Mouse (Mus musculus) neural tube, embryonic 15.5 days (tissue): ENCODE data around the gene Mog. TPM values are rescaled to one million over a fixed set of nuclear protein-coding genes. Genes with fewer than 3 reads are reported as not detected.

Experiments
- ATAC-seq: fragments of 200-750 bp; cut with Nextera tagmentation; 2 replicates; pipeline ENCODE4 v1.8.0; 2017; ENCODE audit warnings: mild to moderate bottlenecking, moderate TSS enrichment, moderate library complexity; ENCODE audit not compliant: low FRiP score
- H3K27ac ChIP-seq: fragments of 300-500 bp; sonication (generic); replicated peaks from 2 replicates; pipeline ENCODE4 v1.5.1; 2015; ENCODE audit warnings: mild to moderate bottlenecking, inconsistent platforms
- H3K27me3 ChIP-seq: fragments of 300-500 bp; sonication (generic); replicated peaks from 2 replicates; pipeline ENCODE4 v1.6.1; 2015; ENCODE audit warnings: inconsistent platforms
- H3K36me3 ChIP-seq: fragments of 300-500 bp; sonication (generic); 2 replicates; pipeline ENCODE4 v1.6.1; 2015; ENCODE audit warnings: inconsistent platforms
- H3K4me1 ChIP-seq: fragments of 300-500 bp; sonication (generic); 2 replicates; pipeline ENCODE4 v1.6.1; 2015; ENCODE audit warnings: inconsistent platforms
- H3K4me2 ChIP-seq: fragments of 300-500 bp; sonication (generic); 2 replicates; pipeline ENCODE4 v1.6.1; 2015; ENCODE audit warnings: inconsistent platforms, mild to moderate bottlenecking, moderate library complexity
- H3K4me3 ChIP-seq: fragments of 300-500 bp; sonication (generic); replicated peaks from 2 replicates; pipeline ENCODE4 v1.5.1; 2015; ENCODE audit warnings: mild to moderate bottlenecking, inconsistent platforms
- H3K9ac ChIP-seq: fragments of 300-500 bp; sonication (generic); replicated peaks from 2 replicates; pipeline ENCODE4 v1.6.1; 2015; ENCODE audit warnings: mild to moderate bottlenecking, inconsistent platforms
- H3K9me3 ChIP-seq: fragments of 300-500 bp; sonication (generic); replicated peaks from 2 replicates; pipeline ENCODE4 v1.6.1; 2016; ENCODE audit warnings: inconsistent platforms
- WGBS: fragments of 180-500 bp; shearing (Covaris S2); methylation state at CpG from one replicate; pipeline ENCODE4 v1.1.7; 2015; ENCODE audit warnings: mixed read lengths; 5-methylcytosine and 5-hydroxymethylcytosine counted together
- polyA plus RNA-seq: library from polyadenylated mRNA; unstranded; fragments of >200 nt; fragmentation: Nextera tagmentation; extraction: Ambion mirVana; gene quantifications from 2 replicates; pipeline ENCODE4 v1.2.1, GENCODE M21; 2015

Mog gene
- 1.5 and 2.0 TPM in 2 replicates for polyA plus RNA-seq

DNA sequence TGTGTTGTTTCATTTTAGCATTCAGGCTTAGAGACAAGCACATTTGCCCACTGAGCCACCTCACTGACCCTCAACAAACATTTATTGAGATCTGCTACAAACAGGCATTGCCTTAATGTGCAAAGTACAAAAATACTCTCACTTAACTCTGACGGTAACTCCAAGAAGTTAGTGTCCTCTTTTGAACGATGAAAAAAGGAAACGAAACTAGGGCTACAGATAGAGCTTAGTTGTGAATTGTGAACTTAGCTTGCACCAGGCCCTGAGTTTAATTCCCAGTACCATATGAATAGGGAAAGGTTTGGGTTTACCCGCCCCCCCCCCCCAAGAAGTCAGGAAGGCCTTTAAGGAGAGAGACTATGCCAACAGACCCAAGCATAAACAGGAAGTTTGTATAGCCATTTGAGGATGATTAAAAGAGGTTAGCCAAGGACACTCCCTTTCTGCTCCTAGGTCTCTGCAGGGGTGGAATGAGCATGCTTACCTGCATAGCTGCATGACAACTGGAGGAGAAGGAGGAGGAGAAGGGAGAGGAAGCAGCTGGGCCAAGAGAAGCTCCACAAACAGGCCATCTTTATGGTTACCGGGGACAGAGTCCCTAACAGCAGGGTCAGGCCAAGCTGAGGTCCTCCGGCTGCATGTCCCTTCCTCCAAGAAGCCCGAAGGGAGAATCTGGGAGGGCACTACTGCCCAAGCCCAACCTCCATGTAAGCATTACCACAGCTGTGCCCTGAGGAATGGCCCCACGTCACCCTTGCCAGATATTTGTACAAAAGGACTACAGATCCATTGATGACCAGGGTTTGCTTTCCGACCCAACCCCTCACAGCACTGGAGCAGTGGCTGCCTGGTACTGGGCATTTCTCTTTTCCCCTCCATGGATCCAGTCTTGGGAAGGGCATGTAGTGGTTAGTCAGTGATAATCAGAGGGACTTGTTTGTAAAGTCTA lies at the start of gene Mog:
TSS of gene Mog (minus strand) at position 771 of the 949 bp plus-strand sequence.
- H3K27ac ChIP-seq, result no peak within 1 kb of the TSS
- H3K36me3 ChIP-seq, result no peaks in the 10 kb centered on the region
- peaks cover 4% of the 10 kb centered on the region; the same call in 1 of the 2 replicates for H3K4me1 ChIP-seq
- H3K27me3 ChIP-seq, result no peaks in the 10 kb centered on the region
- no peak within 1 kb of the TSS for H3K9ac ChIP-seq
- no peak within 1 kb of the TSS for H3K4me2 ChIP-seq
- ATAC-seq, result no peak
- WGBS, result 77% methylated on average over 9 of the region's 9 CpGs
- no peaks in the 10 kb centered on the region for H3K9me3 ChIP-seq
- no peak within 1 kb of the TSS for H3K4me3 ChIP-seq

DNA sequence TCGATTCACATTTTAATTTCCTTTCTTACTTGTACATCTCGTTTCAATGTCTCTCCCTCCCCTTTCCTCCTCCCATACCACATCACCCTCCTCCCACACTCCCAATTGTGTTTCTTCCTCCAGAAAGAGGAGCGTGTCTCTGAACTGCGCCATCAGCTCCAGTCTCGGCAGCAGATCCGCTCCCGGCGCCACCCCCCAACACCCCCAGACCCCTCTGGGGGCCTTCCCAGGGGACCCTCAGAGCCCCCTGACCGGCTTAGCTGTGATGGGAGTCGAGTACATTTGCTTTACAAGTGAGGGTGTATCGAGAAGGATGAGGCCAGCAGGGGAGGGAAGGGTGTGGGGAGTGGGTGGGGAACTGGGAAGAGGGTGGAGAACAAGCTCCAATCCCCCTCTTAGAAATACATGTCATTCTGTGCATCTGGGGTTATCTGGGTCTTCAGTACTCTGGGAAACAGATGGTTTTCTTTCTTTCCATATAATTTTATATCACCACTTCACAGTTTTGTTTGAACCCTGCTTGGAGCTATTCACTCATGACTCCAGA lies 49.6 kb upstream of the Mog start:
- Histone ChIP-seq H3K4me3 (no peak overlapping the region), H3K9me3 (no peaks in the 10 kb centered on the region), H3K9ac (no peak overlapping the region), H3K4me2 (no peak overlapping the region), H3K4me1 (no peaks in the 10 kb centered on the region), H3K36me3 (peaks cover 80% of the 10 kb centered on the region), H3K27me3 (no peaks in the 10 kb centered on the region), H3K27ac (no peak overlapping the region; the same call in 1 of the 2 replicates)
- WGBS, result 38% methylated on average over 11 of the region's 11 CpGs
- ATAC-seq, result no peak

DNA sequence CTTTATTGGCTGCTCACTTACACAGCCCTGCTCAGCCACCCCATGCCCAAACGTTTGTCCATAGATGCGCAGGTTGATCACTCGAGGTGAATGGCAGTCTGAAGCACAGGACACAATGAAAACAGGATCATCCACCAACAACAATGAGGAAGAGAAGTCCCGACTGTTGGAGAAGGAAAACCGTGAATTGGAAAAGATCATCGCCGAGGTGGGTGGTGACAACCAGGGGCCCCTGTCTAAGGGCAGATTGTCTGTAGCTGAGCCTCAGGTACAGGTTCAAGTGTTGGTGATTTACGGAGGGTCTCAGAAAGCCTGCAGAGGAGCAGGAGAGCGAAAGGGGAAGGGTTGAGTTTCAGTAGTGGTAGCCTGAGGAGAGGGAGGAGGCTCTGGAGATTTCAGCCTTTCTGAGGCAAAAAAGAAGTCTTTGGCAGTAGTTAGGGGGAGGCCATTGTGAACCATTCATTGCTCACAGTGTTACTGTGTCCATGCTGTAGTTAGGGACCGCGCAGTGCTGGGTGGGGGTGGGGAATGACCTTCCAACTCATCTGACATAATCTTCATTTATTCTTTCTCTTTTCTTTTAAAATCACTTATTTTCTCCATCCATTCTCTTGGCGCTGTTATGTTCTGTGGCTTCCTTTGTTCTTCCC lies 49.0 kb upstream of the Mog start:
- Histone ChIP-seq H3K27ac (no peak overlapping the region), H3K4me3 (no peak overlapping the region), H3K9me3 (no peaks in the 10 kb centered on the region), H3K27me3 (no peaks in the 10 kb centered on the region), H3K9ac (no peak overlapping the region), H3K36me3 (peaks cover 86% of the 10 kb centered on the region), H3K4me1 (no peaks in the 10 kb centered on the region), H3K4me2 (no peak overlapping the region)
- ATAC-seq, result peak; percentile 16; the same call in 1 of the 2 replicates
- 63% methylated on average over 12 of the region's 12 CpGs for WGBS

DNA sequence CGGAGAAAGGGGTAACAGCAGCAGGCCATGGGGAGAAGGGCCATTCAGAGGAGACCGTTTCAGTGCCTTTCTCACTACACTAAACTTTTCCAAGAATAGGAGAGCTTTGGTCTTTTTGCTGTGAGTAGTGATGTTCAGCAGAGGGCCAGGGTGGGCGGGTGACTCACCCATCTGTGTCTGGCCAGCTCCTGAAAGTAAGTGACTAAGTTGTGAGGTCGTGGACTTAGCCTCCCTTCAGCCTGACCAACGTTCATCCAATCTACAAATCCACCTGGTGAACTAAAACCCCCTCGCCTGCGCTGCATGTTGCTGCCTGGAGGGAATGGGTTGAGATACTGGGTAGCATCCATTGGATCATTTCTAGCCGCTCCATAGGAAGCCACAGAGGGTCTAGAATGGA lies 46.9 kb upstream of the Mog start:
- 89% methylated on average over 8 of the region's 8 CpGs for WGBS
- no peak for ATAC-seq
- no peak overlapping the region for H3K27ac ChIP-seq

DNA sequence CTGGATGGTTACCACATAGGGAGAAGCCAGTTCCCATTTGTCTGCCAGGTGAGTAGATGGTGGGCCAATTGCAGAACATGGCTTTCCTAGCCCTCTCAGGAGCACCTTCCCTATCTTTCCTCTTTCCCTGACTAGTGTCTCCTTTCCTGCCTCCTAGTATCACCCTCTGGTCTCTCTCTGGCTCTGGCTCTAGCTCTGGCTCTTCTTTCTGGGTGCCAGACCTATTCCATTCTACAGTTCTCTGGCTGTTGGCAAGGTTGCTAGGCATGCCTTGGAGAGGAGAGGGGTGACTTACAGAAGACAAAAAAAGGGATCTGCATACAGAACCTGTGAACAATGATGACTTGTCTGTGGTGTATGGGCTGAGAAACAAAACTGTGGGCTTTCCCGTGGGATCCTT lies 44.7 kb upstream of the Mog start:
- H3K4me3 ChIP-seq, result no peak overlapping the region
- no peaks in the 10 kb centered on the region for H3K27me3 ChIP-seq
- H3K36me3 ChIP-seq, result peaks cover 92% of the 10 kb centered on the region
- WGBS, result 85% methylated on average over 1 of the region's 1 CpGs
- no peak for ATAC-seq
- no peak overlapping the region for H3K9ac ChIP-seq
- H3K4me1 ChIP-seq, result no peaks in the 10 kb centered on the region
- no peaks in the 10 kb centered on the region for H3K9me3 ChIP-seq
- no peak overlapping the region for H3K4me2 ChIP-seq
- H3K27ac ChIP-seq, result no peak overlapping the region

More for the DNA sequence above, 46.9 kb upstream of the Mog start:
- Histone ChIP-seq H3K9ac (no peak overlapping the region), H3K27me3 (no peaks in the 10 kb centered on the region), H3K4me3 (no peak overlapping the region), H3K36me3 (peaks cover 89% of the 10 kb centered on the region), H3K4me1 (no peaks in the 10 kb centered on the region), H3K4me2 (no peak overlapping the region), H3K9me3 (no peaks in the 10 kb centered on the region)

- 98% methylated on average over 2 of the region's 2 CpGs for WGBS
- Histone ChIP-seq H3K9me3 (no peaks in the 10 kb centered on the region), H3K9ac (no peak overlapping the region), H3K27me3 (no peaks in the 10 kb centered on the region), H3K27ac (no peak overlapping the region), H3K4me1 (no peaks in the 10 kb centered on the region), H3K4me2 (no peak overlapping the region), H3K36me3 (peaks cover 98% of the 10 kb centered on the region), H3K4me3 (no peak overlapping the region)
- ATAC-seq, result no peak
Measured at GRCm38 (mm10) chr17:37065993-37066392, 42.8 kb upstream of the Mog start.

DNA sequence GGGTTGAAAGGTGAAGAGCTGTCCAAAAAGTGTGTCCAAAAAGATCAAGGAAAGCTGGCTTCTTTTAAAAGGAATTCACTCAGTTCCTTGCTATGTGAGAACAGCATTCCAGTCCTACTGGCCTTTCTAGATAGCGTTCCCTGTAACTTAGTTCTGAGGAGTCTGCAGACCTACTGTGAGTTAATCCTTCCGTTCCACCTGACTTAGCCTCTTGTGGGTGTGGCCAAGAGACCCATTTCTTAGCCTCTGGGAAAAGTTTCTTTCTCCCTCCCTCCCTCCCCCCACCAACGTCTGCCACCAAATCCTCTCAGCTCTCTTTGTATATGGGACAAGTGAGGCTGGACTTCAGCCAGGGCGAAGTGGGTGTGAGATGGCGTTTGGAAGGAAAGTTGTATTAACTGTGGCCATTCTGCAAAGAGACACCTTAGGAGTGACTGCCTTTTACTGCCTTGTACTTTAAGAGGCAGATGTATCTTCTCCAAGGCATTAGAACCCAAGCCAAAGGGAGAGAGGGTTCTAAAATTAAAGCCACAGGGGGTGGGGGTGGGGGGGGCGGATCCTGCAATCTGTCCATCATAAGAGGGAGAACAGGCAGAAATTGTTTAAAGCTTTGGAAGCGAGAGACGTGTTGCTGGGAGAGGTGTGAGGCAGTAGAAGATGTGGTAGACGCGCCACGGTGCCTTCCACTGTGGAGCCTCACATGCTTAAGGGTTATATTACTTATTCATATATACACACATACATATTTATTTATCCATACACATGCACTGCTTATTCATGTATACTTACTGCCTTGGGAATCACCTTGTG lies 40.7 kb upstream of the Mog start:
- no peak for ATAC-seq
- no peak overlapping the region for H3K4me3 ChIP-seq
- no peaks in the 10 kb centered on the region for H3K9me3 ChIP-seq
- no peak overlapping the region for H3K4me2 ChIP-seq
- no peak overlapping the region for H3K9ac ChIP-seq
- peaks cover 89% of the 10 kb centered on the region for H3K36me3 ChIP-seq
- H3K27ac ChIP-seq, result no peak overlapping the region
- 86% methylated on average over 11 of the region's 11 CpGs for WGBS
- H3K27me3 ChIP-seq, result no peaks in the 10 kb centered on the region
- H3K4me1 ChIP-seq, result no peaks in the 10 kb centered on the region

- Histone ChIP-seq H3K9ac (no peak overlapping the region), H3K27me3 (no peaks in the 10 kb centered on the region), H3K27ac (no peak overlapping the region), H3K36me3 (peaks cover 90% of the 10 kb centered on the region), H3K4me3 (no peak overlapping the region), H3K4me2 (no peak overlapping the region), H3K4me1 (no peaks in the 10 kb centered on the region), H3K9me3 (no peaks in the 10 kb centered on the region)
- 81% methylated on average over 10 of the region's 10 CpGs for WGBS
- no peak for ATAC-seq
Measured at GRCm38 (mm10) chr17:37063063-37063462, 39.9 kb upstream of the Mog start.

- H3K9ac ChIP-seq, result no peak overlapping the region
- H3K36me3 ChIP-seq, result peaks cover 86% of the 10 kb centered on the region
- ATAC-seq, result no peak
- no peak overlapping the region for H3K4me2 ChIP-seq
- no peak overlapping the region for H3K4me3 ChIP-seq
- no peaks in the 10 kb centered on the region for H3K9me3 ChIP-seq
- no peaks in the 10 kb centered on the region for H3K27me3 ChIP-seq
- WGBS, result 88% methylated on average over 10 of the region's 10 CpGs
- no peak overlapping the region for H3K27ac ChIP-seq
- no peaks in the 10 kb centered on the region for H3K4me1 ChIP-seq
Measured at GRCm38 (mm10) chr17:37062101-37062641, 39.0 kb upstream of the Mog start.

DNA sequence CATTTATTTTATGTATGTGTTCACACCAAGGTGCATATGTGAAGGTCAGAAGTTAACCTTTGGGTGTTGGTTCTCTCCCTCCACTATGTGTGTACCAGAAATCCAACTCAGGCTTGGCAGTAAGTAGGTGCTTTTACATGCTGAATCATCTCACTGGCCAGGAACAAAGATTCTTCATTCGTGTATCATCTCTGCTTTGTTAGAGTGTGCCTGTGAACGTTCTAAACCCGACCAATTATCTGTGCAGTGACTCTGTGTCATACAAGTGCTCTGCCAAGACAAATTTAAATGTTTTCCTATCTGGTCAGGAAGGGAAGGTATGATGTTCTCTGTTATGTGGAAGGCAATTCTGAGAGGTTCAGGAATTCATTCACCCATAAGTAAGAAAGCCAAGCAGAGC lies 38.2 kb upstream of the Mog start:
- H3K4me1 ChIP-seq, result peaks cover 3% of the 10 kb centered on the region; the same call in 1 of the 2 replicates
- H3K4me2 ChIP-seq, result no peak overlapping the region
- H3K4me3 ChIP-seq, result no peak overlapping the region
- no peak for ATAC-seq
- H3K27me3 ChIP-seq, result no peaks in the 10 kb centered on the region
- no peak overlapping the region for H3K9ac ChIP-seq
- no peak overlapping the region; the same call in 1 of the 2 replicates for H3K27ac ChIP-seq
- 73% methylated on average over 3 of the region's 3 CpGs for WGBS
- peaks cover 85% of the 10 kb centered on the region for H3K36me3 ChIP-seq
- no peaks in the 10 kb centered on the region for H3K9me3 ChIP-seq

- Histone ChIP-seq H3K4me2 (no peak overlapping the region), H3K9me3 (no peaks in the 10 kb centered on the region), H3K36me3 (peaks cover 69% of the 10 kb centered on the region), H3K4me3 (no peak overlapping the region), H3K27ac (no peak overlapping the region), H3K4me1 (peaks cover 17% of the 10 kb centered on the region), H3K9ac (no peak overlapping the region), H3K27me3 (no peaks in the 10 kb centered on the region)
- WGBS, result 68% methylated on average over 6 of the region's 6 CpGs
- no peak for ATAC-seq
Measured at GRCm38 (mm10) chr17:37056957-37057356, 33.8 kb upstream of the Mog start.
